In genomic region chr3:94817731-94818130, GRCm38 (mm10) we compare ENCODE assay signal across 22 mouse cellular contexts.
"Had no signal": no experiment of that assay in that cellular context is flagged by ENCODE, and none has a peak within 500 bp of the region (broad histone marks: within the 10 kb centered on the region; RNA-seq: fewer than 3 reads in every experiment).

No protein-coding gene starts in this region.

- H3K27me3 ChIP-seq: intestine, embryonic 15.5 days; limb, embryonic 15.5 days; lung, embryonic 15.5 days; midbrain, embryonic 13.5 days; neural tube, embryonic 13.5 days; stomach, embryonic 15.5 days had no signal

- H3K4me1 ChIP-seq: limb, embryonic 12.5 days; limb, embryonic 15.5 days; stomach, embryonic 15.5 days had no signal

- H3K27ac ChIP-seq: intestine, embryonic 15.5 days; kidney, postnatal 0 days; limb, embryonic 12.5 days; limb, embryonic 15.5 days; liver, embryonic 14.5 days; lung, embryonic 15.5 days; midbrain, embryonic 10.5 days; midbrain, embryonic 13.5 days; neural tube, embryonic 13.5 days; stomach, embryonic 15.5 days had no signal

- H3K9me3 ChIP-seq: intestine, embryonic 15.5 days; limb, embryonic 12.5 days; limb, embryonic 15.5 days; lung, embryonic 15.5 days; megakaryocyte, embryonic 14.5 days; midbrain, embryonic 10.5 days; midbrain, embryonic 13.5 days; neural tube, embryonic 13.5 days; stomach, embryonic 15.5 days had no signal

- H3K9ac ChIP-seq: intestine, embryonic 15.5 days; limb, embryonic 12.5 days; limb, embryonic 15.5 days; liver, embryonic 14.5 days; lung, embryonic 15.5 days; midbrain, embryonic 13.5 days; neural tube, embryonic 13.5 days; stomach, embryonic 15.5 days had no signal

- H3K4me3 ChIP-seq: intestine, embryonic 15.5 days; limb, embryonic 12.5 days; limb, embryonic 15.5 days; lung, embryonic 15.5 days; megakaryocyte, embryonic 14.5 days; midbrain, embryonic 10.5 days; midbrain, embryonic 13.5 days; myocyte; neural tube, embryonic 13.5 days; stomach, embryonic 15.5 days had no signal

- DNase-seq: left cerebral cortex, postnatal 4 days; lung, adult 18-20 months; lung, postnatal 10 days; lung, postnatal 36 days; retina, postnatal 1 day; right cerebral cortex, postnatal 25 days; spleen, adult 18-20 months; thymus, postnatal 25 days had no signal

- H3K36me3 ChIP-seq: intestine, embryonic 15.5 days; limb, embryonic 12.5 days; limb, embryonic 15.5 days; lung, embryonic 15.5 days; midbrain, embryonic 10.5 days; midbrain, embryonic 13.5 days; neural tube, embryonic 13.5 days; stomach, embryonic 15.5 days had no signal

- ATAC-seq: intestine, embryonic 15.5 days; midbrain, embryonic 13.5 days; midbrain, embryonic 16.5 days had no signal

- H3K4me2 ChIP-seq: intestine, embryonic 15.5 days; limb, embryonic 12.5 days; limb, embryonic 15.5 days; liver, embryonic 11.5 days; lung, embryonic 15.5 days; midbrain, embryonic 13.5 days; neural tube, embryonic 13.5 days; stomach, embryonic 15.5 days had no signal
